Mouse (Mus musculus): Measurements from ENCODE around the gene Borcs8. TPM values are rescaled to one million over a fixed set of nuclear protein-coding genes. Genes with fewer than 3 reads are reported as not detected.

Borcs8 gene
- polyA plus RNA-seq, 1 experiment = 51.9 TPM

DNA sequence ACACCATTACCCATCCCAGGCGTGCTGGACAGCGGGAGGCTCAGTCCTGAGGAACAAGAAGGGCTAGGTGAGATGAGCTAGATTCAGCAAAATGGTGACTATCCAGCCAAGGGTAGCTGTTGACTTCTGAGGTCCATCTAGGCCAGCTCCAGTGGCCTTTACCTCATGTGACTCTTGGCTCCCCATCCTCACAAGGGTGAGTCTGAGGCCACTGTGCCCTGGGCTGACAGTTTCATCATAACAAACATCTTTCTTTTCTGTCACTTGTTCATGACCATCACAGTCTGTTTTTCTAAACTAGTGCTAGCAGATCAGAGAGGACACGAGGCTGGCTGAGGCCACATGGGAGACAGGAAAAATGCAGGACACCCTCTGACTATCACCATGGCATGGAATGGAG lies 54.9 kb downstream of the Borcs8 start:
- no peak overlapping the region for H3K27ac ChIP-seq (ENCODE audit: insufficient read depth, low read depth, low read length)

GRCm38 (mm10) chr8:70195762-70196161 lies 56.5 kb downstream of the Borcs8 start:
- Histone ChIP-seq H3K4me3 (ENCODE audit: insufficient read depth, low read length) (no peak overlapping the region), H3K4me1 (ENCODE audit: control insufficient read depth, insufficient read depth, low read length) (no peaks in the 10 kb centered on the region), H3K27ac (ENCODE audit: insufficient read depth, low read depth, low read length) (no peak overlapping the region)
- no peak for TF ChIP-seq POLR2A (IDR thresholded peaks at IDR 0.05; ENCODE audit: borderline replicate concordance, low read depth, low read length)
- TF ChIP-seq CTCF (IDR thresholded peaks at IDR 0.05; ENCODE audit: low read depth, low read length) = no peak

More for the DNA sequence above, 54.9 kb downstream of the Borcs8 start:
- no peaks in the 10 kb centered on the region for H3K4me1 ChIP-seq (ENCODE audit: control insufficient read depth, insufficient read depth, low read length)
- no peak overlapping the region for H3K4me3 ChIP-seq (ENCODE audit: insufficient read depth, low read length)
- no peak for TF ChIP-seq POLR2A (IDR thresholded peaks at IDR 0.05; ENCODE audit: borderline replicate concordance, low read depth, low read length)
- no peak for TF ChIP-seq CTCF (IDR thresholded peaks at IDR 0.05; ENCODE audit: low read depth, low read length)

Other genes starting within 250 kb of the Borcs8 start
- gene Tssk6, start 237.3 kb upstream of the Borcs8 start, polyA plus RNA-seq (2012; ENCODE audit: insufficient read depth, insufficient read length, missing spikeins) = 0.60 TPM in 1 of 2 replicates, not detected in the other
- 86.8 and 90.6 TPM in 2 replicates for gene Ndufa13, start 236.9 kb upstream of the Borcs8 start, polyA plus RNA-seq (2012; ENCODE audit: insufficient read depth, insufficient read length, missing spikeins)
- gene Yjefn3, start 236.8 kb upstream of the Borcs8 start, polyA plus RNA-seq (2012; ENCODE audit: insufficient read depth, insufficient read length, missing spikeins) = not detected in 2 replicates
- gene Gatad2a, start 143.1 kb upstream of the Borcs8 start, polyA plus RNA-seq (2012; ENCODE audit: insufficient read depth, insufficient read length, missing spikeins) = 36.5 and 36.9 TPM in 2 replicates
- 47.2 and 51.1 TPM in 2 replicates for gene Mau2, start 96.8 kb upstream of the Borcs8 start, polyA plus RNA-seq (2012; ENCODE audit: insufficient read depth, insufficient read length, missing spikeins)
- 23.4 and 25.5 TPM in 2 replicates for gene Sugp1, start 96.7 kb upstream of the Borcs8 start, polyA plus RNA-seq (2012; ENCODE audit: insufficient read depth, insufficient read length, missing spikeins)
- not detected in 2 replicates for gene Tm6sf2, start 66.6 kb upstream of the Borcs8 start, polyA plus RNA-seq (2012; ENCODE audit: insufficient read depth, insufficient read length, missing spikeins)
- gene Hapln4, start 56.0 kb upstream of the Borcs8 start, polyA plus RNA-seq (2012; ENCODE audit: insufficient read depth, insufficient read length, missing spikeins) = not detected in 2 replicates
- not detected in 2 replicates for gene Ncan, start 18.6 kb upstream of the Borcs8 start, polyA plus RNA-seq (2012; ENCODE audit: insufficient read depth, insufficient read length, missing spikeins)
- 21.2 and 21.9 TPM in 2 replicates for gene Nr2c2ap, start 8.2 kb upstream of the Borcs8 start, polyA plus RNA-seq (2012; ENCODE audit: insufficient read depth, insufficient read length, missing spikeins)
- 13.5 and 15.8 TPM in 2 replicates for gene Rfxank, start 345 bp upstream of the Borcs8 start, polyA plus RNA-seq (2012; ENCODE audit: insufficient read depth, insufficient read length, missing spikeins)
- gene Mef2b, start 212 bp downstream of the Borcs8 start, polyA plus RNA-seq (2012; ENCODE audit: insufficient read depth, insufficient read length, missing spikeins) = not detected in 2 replicates
- gene Tmem161a, start 32.9 kb downstream of the Borcs8 start, polyA plus RNA-seq (2012; ENCODE audit: insufficient read depth, insufficient read length, missing spikeins) = 27.5 and 28.1 TPM in 2 replicates
- 2.9 and 3.8 TPM in 2 replicates for gene Slc25a42, start 72.8 kb downstream of the Borcs8 start, polyA plus RNA-seq (2012; ENCODE audit: insufficient read depth, insufficient read length, missing spikeins)
- 24.3 and 26.5 TPM in 2 replicates for gene Sugp2, start 94.7 kb downstream of the Borcs8 start, polyA plus RNA-seq (2012; ENCODE audit: insufficient read depth, insufficient read length, missing spikeins)
- gene Armc6, start 95.0 kb downstream of the Borcs8 start, polyA plus RNA-seq (2012; ENCODE audit: insufficient read depth, insufficient read length, missing spikeins) = 5.0 and 6.6 TPM in 2 replicates
- 27.4 and 29.3 TPM in 2 replicates for gene Homer3, start 143.3 kb downstream of the Borcs8 start, polyA plus RNA-seq (2012; ENCODE audit: insufficient read depth, insufficient read length, missing spikeins)
- 23.9 and 24.3 TPM in 2 replicates for gene Ddx49, start 163.0 kb downstream of the Borcs8 start, polyA plus RNA-seq (2012; ENCODE audit: insufficient read depth, insufficient read length, missing spikeins)
- gene Cope, start 163.0 kb downstream of the Borcs8 start, polyA plus RNA-seq (2012; ENCODE audit: insufficient read depth, insufficient read length, missing spikeins) = 119 and 139 TPM in 2 replicates
- gene Cers1, start 176.3 kb downstream of the Borcs8 start, polyA plus RNA-seq (2012; ENCODE audit: insufficient read depth, insufficient read length, missing spikeins) = not detected in 2 replicates
- gene Gdf1, start 190.3 kb downstream of the Borcs8 start, polyA plus RNA-seq (2012; ENCODE audit: insufficient read depth, insufficient read length, missing spikeins) = not detected in 2 replicates
- gene Upf1, start 213.8 kb downstream of the Borcs8 start, polyA plus RNA-seq (2012; ENCODE audit: insufficient read depth, insufficient read length, missing spikeins) = 30.6 and 31.6 TPM in 2 replicates
- gene Comp, start 234.1 kb downstream of the Borcs8 start, polyA plus RNA-seq (2012; ENCODE audit: insufficient read depth, insufficient read length, missing spikeins) = 1.1 and 1.2 TPM in 2 replicates

Data from bone marrow macrophage, adult 2 months (primary cell).